Mouse (Mus musculus) thymus, adult 2 months (tissue): ENCODE measurements around the gene Gxylt2.

Source experiments
- CTCF ChIP-seq: fragments of 200-500 bp; IDR thresholded peaks from 2 replicates; pipeline ENCODE4 v1.5.1; 2012; ENCODE audit warnings: mild to moderate bottlenecking, control low read depth, low read length, moderate library complexity, borderline replicate concordance; ENCODE audit not compliant: control insufficient read depth, poor library complexity, insufficient read depth; ENCODE audit errors: extremely low read depth
- POLR2A ChIP-seq: fragments of 200-500 bp; IDR thresholded peaks from 2 replicates; pipeline ENCODE4 v1.6.1; 2012; ENCODE audit warnings: mild to moderate bottlenecking, low read length, control low read depth, moderate library complexity; ENCODE audit not compliant: control insufficient read depth, poor library complexity, insufficient read depth; ENCODE audit errors: extremely low read depth

DNA sequence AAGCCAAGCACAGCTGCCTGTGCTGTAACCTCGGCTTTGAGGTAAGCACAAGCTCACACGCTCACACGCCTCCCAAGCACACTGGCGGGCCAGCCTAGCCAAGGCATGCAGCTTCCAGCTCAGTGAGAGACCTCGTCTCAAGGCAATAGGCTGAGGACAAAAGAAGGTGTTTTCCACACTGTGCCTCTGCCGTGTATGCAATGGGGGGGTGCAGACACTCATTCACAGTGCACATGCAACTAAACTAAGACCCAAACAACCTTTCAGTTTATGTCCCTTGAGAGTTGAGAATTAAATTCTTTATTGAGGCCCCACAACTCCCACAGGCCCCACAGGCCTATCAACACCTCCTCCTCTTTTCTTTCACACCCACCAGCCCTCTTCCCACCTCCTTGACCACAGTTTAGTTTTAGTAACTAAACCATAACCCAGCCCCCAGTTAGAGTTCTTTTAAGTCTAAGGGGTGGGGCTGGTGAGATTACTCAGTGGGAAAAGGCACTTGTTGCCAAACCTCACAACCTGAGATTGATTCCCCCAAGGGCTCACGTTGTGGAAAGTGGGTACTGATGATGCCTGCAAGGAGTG is 119.9 kb downstream of the Gxylt2 start:
- TF ChIP-seq CTCF (no peak), POLR2A (no peak)
